Mouse (Mus musculus): ENCODE data around the gene Plvap. TPM values are rescaled to one million over a fixed set of nuclear protein-coding genes. Genes with fewer than 3 reads are reported as not detected.

Plvap gene
- polyA plus RNA-seq, 1 experiment: 11.0 TPM

DNA sequence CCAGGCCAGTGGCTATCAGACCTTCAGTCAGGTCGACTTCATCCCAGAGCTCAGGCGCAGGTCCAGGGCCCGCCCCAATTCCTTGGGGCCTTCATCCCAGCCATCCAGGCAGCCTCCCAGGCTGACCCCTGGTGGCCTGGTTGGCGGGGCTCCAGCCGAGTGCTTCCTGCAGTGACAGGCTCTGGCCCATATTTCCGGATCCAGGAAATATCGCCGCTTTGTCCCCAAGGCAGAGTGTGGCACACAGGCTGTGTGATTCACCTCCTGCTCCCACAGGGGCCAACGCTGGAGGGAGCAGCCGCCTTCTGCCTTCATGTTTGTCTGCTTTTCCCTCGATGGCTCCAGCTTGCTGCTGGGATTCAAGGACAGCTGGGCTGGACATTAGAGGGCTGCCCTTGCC lies 15.1 kb downstream of the Plvap start:
- Histone ChIP-seq H3K4me3 (ENCODE audit: insufficient read depth, low read length) (no peak overlapping the region), H3K4me1 (ENCODE audit: control insufficient read depth, insufficient read depth, low read length) (no peaks in the 10 kb centered on the region), H3K27ac (ENCODE audit: insufficient read depth, low read length) (no peak overlapping the region)
- no peak for TF ChIP-seq CTCF (IDR thresholded peaks at IDR 0.05; ENCODE audit: extremely low read depth, insufficient read depth, low read length)
- TF ChIP-seq POLR2A (IDR thresholded peaks at IDR 0.05; ENCODE audit: extremely low read depth, insufficient read depth, low read length): no peak

DNA sequence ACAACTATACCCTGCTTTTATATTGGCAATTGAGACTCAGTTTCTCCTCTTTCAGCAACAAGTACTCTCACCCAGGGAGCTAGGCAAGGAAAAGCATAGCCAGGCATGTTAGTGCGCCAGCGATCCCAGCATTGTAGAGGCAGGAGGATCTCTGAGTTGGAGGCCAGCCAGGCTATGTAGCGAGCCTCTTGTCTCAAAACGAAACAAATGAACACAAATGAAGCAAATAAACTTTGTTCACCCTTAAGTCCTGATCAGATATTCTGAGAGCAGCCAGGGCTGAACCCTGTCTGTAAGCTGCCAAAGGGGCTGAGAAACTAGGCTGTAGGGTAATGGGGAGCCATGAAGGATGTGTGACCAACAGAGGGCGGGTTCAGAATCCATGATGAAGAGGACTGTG lies 15.7 kb downstream of the Plvap start:
- no peak overlapping the region for H3K27ac ChIP-seq (ENCODE audit: insufficient read depth, low read length)

DNA sequence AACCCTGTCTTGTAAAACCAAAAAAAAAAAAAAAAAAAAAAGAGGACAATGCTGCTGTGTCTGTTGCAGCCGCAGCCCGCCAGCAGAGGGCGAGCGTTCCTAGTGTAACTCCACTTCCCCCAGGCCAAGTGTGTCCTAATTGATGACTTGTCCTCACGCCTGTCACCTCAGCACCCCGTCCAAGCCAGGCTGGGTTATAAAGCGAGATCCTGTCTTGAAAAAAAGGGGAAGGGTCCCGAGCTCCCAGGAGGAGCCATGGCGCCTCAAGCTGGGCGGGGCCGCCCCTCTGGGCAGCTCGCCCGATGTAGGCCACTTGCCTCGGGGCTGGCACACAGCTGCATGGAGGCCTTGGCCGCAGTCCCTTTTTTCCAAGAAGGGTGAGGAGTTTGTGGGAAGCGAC lies 16.5 kb downstream of the Plvap start:
- Histone ChIP-seq H3K27ac (ENCODE audit: insufficient read depth, low read length) (no peak overlapping the region), H3K4me1 (ENCODE audit: control insufficient read depth, insufficient read depth, low read length) (no peaks in the 10 kb centered on the region), H3K4me3 (ENCODE audit: insufficient read depth, low read length) (no peak overlapping the region)
- TF ChIP-seq CTCF (IDR thresholded peaks at IDR 0.05; ENCODE audit: extremely low read depth, insufficient read depth, low read length): peak; percentile 55
- no peak for TF ChIP-seq POLR2A (IDR thresholded peaks at IDR 0.05; ENCODE audit: extremely low read depth, insufficient read depth, low read length)

More for the DNA sequence above, 15.7 kb downstream of the Plvap start:
- TF ChIP-seq POLR2A (IDR thresholded peaks at IDR 0.05; ENCODE audit: extremely low read depth, insufficient read depth, low read length) (no peak), CTCF (IDR thresholded peaks at IDR 0.05; ENCODE audit: extremely low read depth, insufficient read depth, low read length) (no peak)
- Histone ChIP-seq H3K4me3 (ENCODE audit: insufficient read depth, low read length) (no peak overlapping the region), H3K4me1 (ENCODE audit: control insufficient read depth, insufficient read depth, low read length) (no peaks in the 10 kb centered on the region)

DNA sequence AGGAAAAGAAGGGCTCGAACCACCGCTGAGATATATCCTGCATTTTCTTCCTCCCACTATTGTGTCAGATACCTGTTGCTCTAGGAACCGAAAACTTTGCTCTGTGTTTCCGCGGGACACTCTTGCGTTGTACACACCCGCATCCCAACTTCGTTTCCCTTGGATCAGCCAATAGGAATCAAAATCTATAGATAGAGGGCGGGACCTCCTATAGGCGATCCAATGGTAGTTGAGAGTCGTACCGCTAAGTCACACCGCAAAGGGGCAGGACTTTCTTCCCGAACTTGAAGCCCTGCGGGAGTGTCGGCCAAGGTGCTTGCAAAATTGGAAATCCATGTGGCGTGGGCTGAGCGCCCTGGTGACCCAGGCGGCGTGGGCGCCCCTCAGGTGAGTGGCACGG lies 23.1 kb downstream of the Plvap start:
- H3K4me3 ChIP-seq (ENCODE audit: insufficient read depth, low read length): peak overlapping the region; percentile 78
- H3K4me1 ChIP-seq (ENCODE audit: control insufficient read depth, insufficient read depth, low read length): peaks cover 5% of the 10 kb centered on the region; the same call in 1 of the 2 replicates
- TF ChIP-seq POLR2A (IDR thresholded peaks at IDR 0.05; ENCODE audit: extremely low read depth, insufficient read depth, low read length): peak; percentile 89
- no peak for TF ChIP-seq CTCF (IDR thresholded peaks at IDR 0.05; ENCODE audit: extremely low read depth, insufficient read depth, low read length)
- no peak overlapping the region for H3K27ac ChIP-seq (ENCODE audit: insufficient read depth, low read length)

DNA sequence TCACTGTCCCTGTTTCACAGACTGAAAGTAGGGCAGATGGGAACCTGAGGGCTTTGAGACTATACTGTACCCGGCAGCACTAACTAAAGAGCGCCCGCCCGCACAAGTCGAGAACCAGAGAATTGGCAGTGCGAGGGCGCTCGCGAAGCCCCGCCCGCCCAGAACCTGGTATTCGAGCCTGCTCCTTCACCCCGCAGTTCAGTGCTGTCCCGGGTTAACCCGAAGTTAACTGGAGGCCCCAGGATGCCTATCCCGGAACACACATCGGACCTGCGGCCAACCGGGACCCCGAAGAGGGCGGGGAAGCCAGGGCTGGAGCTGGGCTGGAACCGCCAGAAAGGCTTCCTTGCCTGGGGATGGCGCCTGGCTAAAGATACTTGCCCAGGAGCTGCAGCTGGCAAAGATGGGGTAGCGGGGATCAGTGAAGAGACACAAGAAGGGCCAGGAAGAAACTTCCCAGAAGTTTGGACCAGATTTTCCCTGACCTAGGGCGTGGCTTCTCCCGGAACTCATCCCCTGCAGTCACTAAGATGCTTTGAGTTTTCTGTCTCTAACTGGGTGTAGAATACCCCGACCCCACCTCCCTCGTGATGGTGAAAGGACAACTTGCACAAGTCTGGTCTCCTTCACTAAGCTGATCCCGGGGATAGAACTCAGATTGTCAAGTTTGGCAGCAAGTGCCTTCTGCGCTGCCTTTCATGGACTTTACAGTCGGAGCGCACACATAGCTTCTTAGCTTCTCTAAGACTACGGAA lies 23.7 kb downstream of the Plvap start, which contains the start of gene Gtpbp3:
Gene Gtpbp3 (plus strand): TSS at position 413 of the 755 bp plus-strand sequence.
- no peak within 1 kb of the TSS for H3K27ac ChIP-seq (ENCODE audit: insufficient read depth, low read length)
- peak within 1 kb of the TSS; percentile 78 for H3K4me3 ChIP-seq (ENCODE audit: insufficient read depth, low read length)
- TF ChIP-seq POLR2A (IDR thresholded peaks at IDR 0.05; ENCODE audit: extremely low read depth, insufficient read depth, low read length) (no peak), CTCF (IDR thresholded peaks at IDR 0.05; ENCODE audit: extremely low read depth, insufficient read depth, low read length) (no peak)
- peaks cover 5% of the 10 kb centered on the region; the same call in 1 of the 2 replicates for H3K4me1 ChIP-seq (ENCODE audit: control insufficient read depth, insufficient read depth, low read length)

DNA sequence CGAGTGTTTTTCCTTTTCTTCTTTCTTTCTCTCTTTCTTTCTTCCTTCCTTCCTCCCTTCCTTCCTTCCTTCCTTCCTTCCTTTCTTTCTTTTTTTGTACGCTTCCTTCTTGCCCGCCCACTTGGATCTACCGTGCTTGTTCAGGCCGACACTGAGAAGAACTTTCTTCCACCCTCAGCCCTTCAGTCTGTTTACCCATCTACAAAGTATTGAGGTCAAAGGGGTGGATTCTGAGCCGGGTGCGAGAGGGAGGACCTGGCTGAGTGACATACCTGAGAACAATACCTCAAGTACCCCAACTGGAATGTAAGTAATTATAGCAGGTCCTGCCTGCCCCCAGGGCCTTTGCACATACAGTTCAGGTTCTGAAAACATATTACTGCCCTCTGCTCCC lies 25.4 kb downstream of the Plvap start:
- H3K4me3 ChIP-seq (ENCODE audit: insufficient read depth, low read length): peak overlapping the region; percentile 88
- TF ChIP-seq POLR2A (IDR thresholded peaks at IDR 0.05; ENCODE audit: extremely low read depth, insufficient read depth, low read length) (no peak), CTCF (IDR thresholded peaks at IDR 0.05; ENCODE audit: extremely low read depth, insufficient read depth, low read length) (no peak)
- no peak overlapping the region for H3K27ac ChIP-seq (ENCODE audit: insufficient read depth, low read length)
- peaks cover 5% of the 10 kb centered on the region; the same call in 1 of the 2 replicates for H3K4me1 ChIP-seq (ENCODE audit: control insufficient read depth, insufficient read depth, low read length)

DNA sequence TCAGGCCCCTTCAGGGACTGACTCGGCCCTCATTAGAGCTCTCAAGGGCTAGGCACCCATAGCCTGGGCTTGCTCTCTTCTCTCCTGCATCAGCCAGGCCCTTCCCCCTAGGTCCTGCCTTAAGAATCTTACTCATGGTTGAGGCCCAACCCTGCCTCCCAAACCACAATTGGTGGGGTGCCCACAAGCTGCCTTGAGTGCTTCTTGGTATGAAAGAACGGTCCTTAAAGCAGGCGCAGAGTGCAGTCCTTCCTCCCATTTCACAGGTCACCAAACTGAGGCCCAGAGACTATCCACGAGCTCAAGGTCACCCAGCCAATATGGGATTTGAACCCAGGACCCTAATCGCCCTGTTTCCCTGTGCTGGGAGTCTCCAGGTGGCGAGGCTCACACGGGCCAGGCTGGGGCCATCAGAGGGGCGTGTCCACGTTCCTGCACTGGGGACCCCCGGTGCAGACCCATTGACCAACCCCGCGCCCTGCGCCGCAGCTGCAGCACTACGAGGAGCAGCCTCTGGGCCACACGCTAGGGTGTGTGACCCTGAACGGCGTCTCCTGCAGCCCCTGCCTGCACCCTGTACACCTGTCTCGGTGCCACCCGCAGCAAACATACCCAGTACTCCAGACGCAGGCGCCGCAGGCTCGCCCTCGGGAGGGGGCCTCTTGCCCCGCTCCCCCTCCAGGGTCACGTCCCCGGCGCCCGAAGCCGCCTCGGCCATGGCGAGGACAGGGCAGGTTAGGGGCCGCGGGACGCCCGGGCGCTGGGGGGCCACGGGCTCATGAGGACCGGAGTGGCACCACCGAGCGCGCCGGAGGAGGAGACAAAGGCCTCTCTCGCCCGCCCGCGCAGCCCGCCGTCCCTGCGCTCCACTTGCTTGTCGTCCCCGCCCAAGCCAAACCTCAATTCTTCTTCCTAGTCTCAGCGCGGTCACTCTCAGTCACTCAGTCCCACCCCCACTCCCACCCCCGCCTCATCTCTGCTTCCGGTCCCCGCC lies 26.1 kb downstream of the Plvap start, which contains the start of gene Ano8:
Gene Ano8 (minus strand): TSS at position 822 of the 994 bp plus-strand sequence.
- TF ChIP-seq CTCF (IDR thresholded peaks at IDR 0.05; ENCODE audit: extremely low read depth, insufficient read depth, low read length): no peak
- peak; percentile 47; the same call in 1 of the 2 replicates for TF ChIP-seq POLR2A (IDR thresholded peaks at IDR 0.05; ENCODE audit: extremely low read depth, insufficient read depth, low read length)
- Histone ChIP-seq H3K27ac (ENCODE audit: insufficient read depth, low read length) (peak within 1 kb of the TSS; percentile 88; the same call in 1 of the 2 replicates), H3K4me3 (ENCODE audit: insufficient read depth, low read length) (peak within 1 kb of the TSS; percentile 88), H3K4me1 (ENCODE audit: control insufficient read depth, insufficient read depth, low read length) (peaks cover 5% of the 10 kb centered on the region; the same call in 1 of the 2 replicates)

DNA sequence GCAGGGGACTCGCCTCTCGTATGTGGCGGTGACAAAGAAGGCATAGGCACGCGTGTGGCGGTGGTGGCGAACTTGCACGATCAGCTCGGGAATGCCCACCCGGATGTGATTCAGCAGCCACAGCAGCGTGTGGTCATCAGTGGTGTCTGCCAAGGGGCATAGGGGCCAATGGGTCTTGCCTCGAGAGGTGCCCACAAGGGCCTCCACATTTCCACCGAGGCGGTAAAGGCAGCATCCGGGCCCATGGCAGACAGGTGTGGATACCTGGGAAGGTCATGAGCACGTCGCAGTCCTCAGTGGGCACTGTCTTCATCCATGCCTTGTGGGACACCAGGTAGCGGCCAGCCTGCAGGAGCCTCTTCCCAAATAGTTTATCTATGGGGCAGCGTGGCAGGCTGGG lies 26.8 kb downstream of the Plvap start:
- Histone ChIP-seq H3K4me1 (ENCODE audit: control insufficient read depth, insufficient read depth, low read length) (peaks cover 5% of the 10 kb centered on the region; the same call in 1 of the 2 replicates), H3K27ac (ENCODE audit: insufficient read depth, low read length) (no peak overlapping the region), H3K4me3 (ENCODE audit: insufficient read depth, low read length) (peak overlapping the region; percentile 88; the same call in 1 of the 2 replicates)
- TF ChIP-seq POLR2A (IDR thresholded peaks at IDR 0.05; ENCODE audit: extremely low read depth, insufficient read depth, low read length) (no peak), CTCF (IDR thresholded peaks at IDR 0.05; ENCODE audit: extremely low read depth, insufficient read depth, low read length) (no peak)

DNA sequence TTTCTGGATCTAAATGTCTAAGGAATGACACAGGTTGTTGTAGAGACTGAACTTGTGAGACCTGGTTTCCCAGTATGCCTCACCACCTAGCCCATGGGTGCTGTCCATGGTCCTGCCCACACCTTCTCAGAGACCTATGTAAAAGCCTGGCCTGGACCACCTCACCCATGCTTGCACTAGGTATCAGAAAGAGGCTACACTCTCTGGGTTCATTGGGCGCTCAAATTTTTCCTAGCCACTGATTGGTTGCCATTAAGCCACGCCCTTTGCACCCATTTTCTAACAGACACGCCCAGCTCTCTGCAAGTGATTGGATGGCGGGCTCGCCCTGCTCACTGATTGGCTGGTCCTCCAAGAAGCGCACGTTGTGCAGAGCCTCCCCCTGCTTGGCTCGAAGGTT lies 27.6 kb downstream of the Plvap start:
- H3K4me3 ChIP-seq (ENCODE audit: insufficient read depth, low read length): no peak overlapping the region
- no peaks in the 10 kb centered on the region for H3K4me1 ChIP-seq (ENCODE audit: control insufficient read depth, insufficient read depth, low read length)
- no peak overlapping the region for H3K27ac ChIP-seq (ENCODE audit: insufficient read depth, low read length)
- TF ChIP-seq CTCF (IDR thresholded peaks at IDR 0.05; ENCODE audit: extremely low read depth, insufficient read depth, low read length) (no peak), POLR2A (IDR thresholded peaks at IDR 0.05; ENCODE audit: extremely low read depth, insufficient read depth, low read length) (no peak)

Data from cortical plate, adult 2 months (tissue).